Mouse (Mus musculus) neutrophil, adult 5-6 weeks (primary cell): ENCODE data around the gene Fancc. TPM values are rescaled to one million over a fixed set of nuclear protein-coding genes. Genes with fewer than 3 reads are reported as not detected.

Source experiments
- ATAC-seq: fragments of 151-379, 151-347 bp; 2 replicates; pipeline ENCODE4 v1.8.0; 2017; ENCODE audit warnings: mild to moderate bottlenecking, moderate TSS enrichment; ENCODE audit not compliant: insufficient number of reproducible peaks, poor library complexity, low FRiP score, severe bottlenecking; ENCODE audit errors: extremely low read depth
- total RNA-seq: library from RNA; stranded (forward); fragments of 200-1000 nt; gene quantifications from 2 replicates; pipeline ENCODE4 v1.2.3, GENCODE M21; 2017

Gene Fancc
- total RNA-seq, 1 experiment from 2014 or later: 13.0 TPM

DNA sequence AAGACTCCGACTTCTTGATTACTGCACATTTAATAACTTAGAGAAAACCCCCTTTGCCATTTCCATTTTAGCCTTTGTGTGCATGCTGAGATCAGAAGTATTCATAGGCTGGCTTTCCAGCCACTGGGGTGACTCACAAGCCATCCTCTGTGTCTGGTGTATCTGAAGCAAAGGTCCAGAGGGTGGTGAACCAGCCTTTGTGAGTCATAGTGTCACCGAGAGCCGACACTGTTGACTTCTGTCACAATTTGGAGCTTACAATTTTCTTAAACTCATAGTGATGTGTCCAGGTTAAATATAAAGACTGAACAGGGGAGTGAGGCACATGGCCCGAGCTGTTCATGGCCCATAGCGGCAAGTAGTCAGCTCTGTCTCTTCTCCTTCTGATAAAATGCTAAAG lies 253.5 kb downstream of the Fancc start:
- no peak for ATAC-seq

DNA sequence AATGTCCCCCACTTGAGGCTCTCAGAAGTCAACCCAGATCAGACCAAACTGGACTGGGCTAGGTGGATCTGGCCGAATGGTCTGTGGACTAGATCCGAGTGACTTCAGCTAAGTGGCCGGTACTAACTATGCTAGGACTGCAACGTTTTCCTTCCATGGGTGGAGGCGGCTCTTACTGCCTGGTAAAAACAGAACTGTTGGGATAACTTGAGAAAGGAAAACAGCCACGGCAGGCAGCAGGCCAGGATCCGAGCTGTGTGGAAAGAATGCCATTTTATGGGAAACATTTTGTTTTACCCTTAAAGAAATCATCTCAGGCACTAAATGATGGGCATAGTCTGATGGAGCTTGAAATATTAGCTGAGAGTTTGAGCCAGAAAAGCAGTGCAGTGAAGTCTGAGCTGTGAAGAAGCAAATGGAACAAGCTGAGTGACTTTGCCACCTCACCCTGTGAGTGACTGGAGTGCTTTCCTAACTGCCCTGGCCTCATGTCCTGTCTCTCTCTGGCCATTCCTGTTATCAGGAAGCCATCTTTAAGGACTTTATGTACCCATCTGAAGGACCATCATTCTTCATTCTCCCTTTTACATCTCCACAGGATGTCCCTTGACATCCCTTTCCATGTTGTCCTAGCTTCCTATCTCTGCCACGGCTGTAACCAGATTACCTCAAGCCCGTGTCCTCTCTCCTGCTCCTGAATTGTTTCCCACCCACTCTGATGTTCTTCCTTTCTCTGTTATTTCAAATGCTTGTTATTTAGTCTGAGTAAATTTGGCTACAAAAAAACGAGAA lies 254.5 kb downstream of the Fancc start:
- ATAC-seq: no peak

DNA sequence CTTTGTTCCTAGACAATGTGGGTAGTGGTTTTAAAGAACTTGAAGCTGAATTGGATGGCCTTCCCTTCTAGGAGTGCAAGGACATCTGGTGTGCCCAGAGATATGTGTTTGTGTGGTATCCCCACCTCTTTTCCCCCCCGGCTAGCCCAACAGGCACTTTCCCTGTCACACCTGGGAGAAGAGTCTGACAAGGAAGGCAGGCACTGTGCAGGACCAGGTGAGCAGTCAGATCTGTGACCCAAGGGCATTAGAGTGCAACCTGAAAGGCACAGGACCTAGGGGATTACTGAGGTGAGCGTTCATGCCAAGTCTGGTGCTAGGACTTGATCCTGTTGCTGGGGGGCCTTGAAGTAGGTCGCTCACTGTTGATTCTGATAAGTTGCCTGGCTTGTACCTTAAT lies 255.4 kb downstream of the Fancc start:
- ATAC-seq: no peak

DNA sequence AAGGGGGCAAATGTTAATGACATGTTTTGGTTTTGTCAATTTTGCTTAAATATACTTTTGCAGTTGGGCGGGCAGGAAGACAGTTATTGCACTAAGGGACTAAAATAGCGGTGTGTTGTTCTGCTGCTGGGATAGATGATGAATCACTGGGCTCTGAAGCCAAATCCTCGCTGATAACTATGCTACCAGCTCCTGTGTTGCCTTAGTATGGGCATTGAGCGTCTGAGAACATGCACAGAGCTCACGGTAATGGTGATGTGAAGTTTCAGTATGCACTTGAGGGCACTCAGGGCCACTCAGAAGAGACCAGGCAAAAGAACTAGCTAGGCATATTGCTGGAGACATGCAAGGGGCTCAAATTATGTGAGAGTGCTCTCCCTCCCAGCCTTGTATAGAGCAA lies 256.2 kb downstream of the Fancc start:
- ATAC-seq: no peak

DNA sequence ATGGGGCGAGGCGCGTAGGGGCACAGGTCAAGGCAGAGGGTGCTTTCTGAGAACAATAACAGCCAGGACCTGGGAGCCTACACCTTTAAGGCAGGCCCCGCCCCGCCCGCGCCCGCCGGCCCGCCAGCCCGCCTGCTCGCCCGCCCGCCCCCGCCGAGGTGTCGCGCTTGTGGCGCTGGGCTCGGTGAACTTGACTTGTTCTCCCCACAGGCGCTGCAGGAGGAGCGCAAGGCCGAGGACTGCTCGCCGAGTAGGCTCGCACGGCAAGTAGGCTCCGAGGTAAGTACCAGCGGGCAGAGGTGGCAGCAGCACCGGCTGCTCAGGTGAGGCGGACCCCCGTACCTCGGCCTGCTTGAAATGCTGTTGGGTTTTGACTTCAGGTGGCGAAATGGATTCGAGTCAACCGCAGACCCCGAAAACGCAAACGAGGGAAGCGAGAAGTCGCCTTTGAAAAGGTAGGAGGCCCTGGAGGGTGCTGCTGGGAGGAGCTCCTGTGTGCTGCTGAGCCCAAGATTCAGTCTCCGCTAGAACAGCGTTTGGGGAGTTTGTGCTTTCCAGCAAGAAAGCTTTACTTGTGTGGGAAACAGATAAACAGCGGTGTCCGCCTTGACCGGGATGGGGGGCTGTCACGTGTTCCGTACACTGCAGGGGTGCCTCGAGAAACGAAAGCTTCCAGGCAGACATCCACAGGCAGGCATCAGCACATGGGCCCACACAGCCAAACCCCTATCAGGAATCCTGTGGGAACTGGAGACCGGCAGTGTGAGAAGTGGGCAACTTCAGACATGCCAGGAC lies 257.0 kb downstream of the Fancc start:
- peak; percentile 62 for ATAC-seq

DNA sequence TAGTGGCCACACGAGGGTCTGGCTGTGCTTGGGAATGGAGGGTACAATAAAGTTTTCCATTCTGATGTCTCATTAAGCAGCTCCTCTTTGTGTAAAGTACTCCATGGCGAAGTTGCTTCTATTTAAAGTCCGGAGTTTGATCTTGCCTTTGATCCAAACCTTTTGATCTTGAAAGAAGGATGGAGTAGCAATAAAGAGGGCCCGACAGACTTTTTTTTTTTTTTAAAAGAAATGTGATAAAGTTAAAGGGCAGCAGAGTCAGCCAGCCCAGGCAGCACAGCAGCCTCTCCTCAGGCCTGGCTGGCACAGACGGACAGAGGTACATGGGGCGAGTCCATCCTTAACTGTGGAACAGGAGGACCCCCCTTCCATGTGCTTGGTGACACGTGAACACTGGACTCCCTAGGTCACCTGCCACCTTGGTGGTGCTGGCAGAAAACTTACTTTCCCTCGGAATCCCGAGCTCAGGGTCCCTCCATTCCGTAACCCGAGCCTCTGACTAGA lies 257.7 kb downstream of the Fancc start:
- ATAC-seq: no peak

DNA sequence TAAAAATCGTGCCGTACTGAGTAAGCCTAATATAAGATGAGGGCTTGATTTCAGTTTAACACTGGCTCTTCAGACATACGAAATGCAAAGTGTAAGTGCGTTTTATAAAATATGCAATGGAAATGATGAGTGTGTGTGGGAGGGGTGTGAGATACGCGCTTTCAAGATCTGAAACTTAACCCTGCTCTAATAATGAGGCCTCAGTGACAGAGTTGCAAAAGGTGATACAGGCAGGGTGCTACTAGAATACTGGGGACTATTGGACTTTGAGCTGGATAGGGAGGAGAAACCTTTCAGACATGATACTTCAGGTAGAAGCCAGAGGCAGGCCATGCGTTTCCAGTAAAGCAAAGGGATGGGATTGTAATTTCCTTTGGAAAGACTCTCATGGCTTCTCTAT lies 259.0 kb downstream of the Fancc start:
- no peak for ATAC-seq

DNA sequence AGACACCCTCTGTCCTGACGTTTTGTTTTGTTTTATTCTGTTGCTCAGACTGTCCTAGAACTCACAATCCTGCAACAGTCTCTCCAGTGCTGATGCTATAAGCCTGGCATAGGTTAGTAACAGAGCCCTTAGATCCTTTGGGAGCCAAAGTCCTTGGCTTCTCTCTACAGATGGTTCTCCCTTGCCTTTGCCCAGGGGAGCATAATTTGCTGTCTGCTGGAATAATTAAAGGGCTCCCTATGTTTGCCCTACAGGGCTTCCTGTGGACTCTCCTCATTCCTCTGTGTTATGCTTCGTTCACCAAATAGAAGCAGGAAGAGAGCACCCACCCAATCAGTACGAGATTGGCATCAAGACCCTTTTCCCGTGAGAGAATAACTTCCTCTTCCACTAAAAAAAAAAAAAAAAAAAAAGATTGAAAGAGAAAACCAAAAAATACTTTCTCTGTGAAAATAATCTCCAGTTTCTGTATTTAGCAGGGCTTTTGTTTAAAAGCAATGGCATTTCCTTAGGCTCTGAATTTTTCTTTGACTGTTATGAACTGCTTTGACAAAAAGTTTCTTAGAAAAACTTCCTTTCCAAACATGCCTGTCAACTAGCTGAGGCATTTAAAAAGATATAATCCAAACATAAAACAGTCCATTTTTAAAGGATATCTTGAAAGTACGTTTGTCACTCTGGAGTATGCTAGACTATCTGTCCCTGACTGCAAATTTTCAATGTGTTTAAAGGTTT lies 260.8 kb downstream of the Fancc start:
- ATAC-seq: no peak

DNA sequence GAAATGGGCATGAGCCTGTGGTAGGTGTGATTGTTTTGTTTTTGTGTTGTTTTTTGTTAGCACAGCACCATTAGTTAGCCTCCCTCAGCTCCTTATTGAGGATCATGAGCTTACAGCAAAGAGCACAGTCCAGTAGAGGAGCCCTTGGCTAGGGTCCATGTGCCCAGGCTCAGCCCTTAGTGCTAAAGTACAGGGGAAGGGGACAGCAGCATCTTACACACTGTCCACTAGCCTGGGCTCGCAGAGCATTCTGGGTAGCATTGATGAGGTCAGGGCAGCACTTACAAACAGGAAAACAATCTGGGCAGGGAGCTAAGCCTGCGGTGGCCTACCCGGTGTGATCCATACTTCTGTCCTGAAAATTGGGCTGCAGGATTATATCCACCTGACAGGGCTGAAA lies 261.5 kb downstream of the Fancc start:
- ATAC-seq: no peak

Other genes starting within 250 kb of the Fancc start
- gene Ptch1, start 76.3 kb upstream of the Fancc start, total RNA-seq: 6.3 and 6.8 TPM in 2 replicates